Mouse (Mus musculus) mammary gland, adult 2 months (tissue): ENCODE measurements around the gene Exosc7. TPM values are rescaled to one million over a fixed set of nuclear protein-coding genes. Genes with fewer than 3 reads are reported as not detected.

Experiments used
- polyA plus RNA-seq: library from polyadenylated mRNA; depleted of rRNA; stranded (reverse); fragments of >200 nt; gene quantifications from 2 replicates; pipeline ENCODE4 v1.2.3, GENCODE M21; 2012; ENCODE audit warnings: low replicate concordance; rRNA removed

The Exosc7 gene
- 11.1 and 24.5 TPM in 2 replicates for polyA plus RNA-seq

GRCm38 (mm10) chr9:123112805-123113521 lies at the start of gene Exosc7, which contains the start of gene Zdhhc3:
Gene Exosc7, plus strand, starts transcription at chr9:123113215.
Gene Zdhhc3, minus strand, starts transcription at chr9:123113205.

DNA sequence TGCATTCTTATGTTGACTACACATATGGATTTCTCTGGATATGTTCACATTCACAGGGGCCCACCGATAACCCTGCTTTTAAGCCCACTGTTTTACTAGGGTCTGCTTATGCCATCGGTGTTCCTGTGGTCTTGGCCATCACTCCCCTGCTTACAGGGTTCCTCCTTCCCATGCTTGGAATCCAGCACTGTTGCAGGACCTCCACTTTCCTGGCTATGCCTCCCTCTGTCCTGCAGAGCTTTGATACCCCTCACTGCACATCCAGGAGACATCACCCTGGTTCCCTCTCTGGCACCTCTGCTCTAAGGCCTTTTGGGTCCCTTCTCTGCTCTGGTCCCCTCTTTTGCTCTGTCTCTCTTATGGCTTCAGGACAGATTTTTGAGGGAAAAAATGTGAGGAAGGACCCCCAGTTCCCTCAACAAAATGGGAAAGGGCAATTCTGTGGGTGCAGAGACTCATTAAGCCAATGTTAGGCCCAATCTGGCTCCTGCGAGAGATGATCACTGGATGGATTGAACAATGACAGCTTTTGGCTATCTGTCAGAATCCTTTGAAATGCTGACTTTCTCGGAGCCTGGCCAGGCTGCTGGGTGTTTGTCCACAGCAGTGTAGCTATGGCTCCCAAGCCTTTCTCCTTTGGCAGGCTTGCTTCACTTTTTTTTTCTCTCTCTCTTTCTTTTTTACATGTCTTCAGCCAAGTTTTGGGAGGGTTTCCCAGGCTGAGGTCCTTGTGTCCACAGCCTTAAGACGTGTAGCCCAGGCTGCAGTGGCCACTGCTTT lies 37.4 kb downstream of the Exosc7 start, which contains the start of gene Clec3b:
Clec3b (plus strand) TSS at position 706 of the 780 bp plus-strand sequence.

Other genes with a start within 250 kb of the Exosc7 start
- gene Zfp445, start 247.2 kb upstream of the Exosc7 start, polyA plus RNA-seq, result 22.7 and 45.1 TPM in 2 replicates
- gene Zkscan7, start 227.5 kb upstream of the Exosc7 start, polyA plus RNA-seq, result 1.8 and 3.0 TPM in 2 replicates
- gene Zfp105, start 190.1 kb upstream of the Exosc7 start, polyA plus RNA-seq, result 0.41 and 0.57 TPM in 2 replicates
- gene 1110059G10Rik, start 162.2 kb upstream of the Exosc7 start, polyA plus RNA-seq, result 1.3 and 2.5 TPM in 2 replicates
- gene Kif15, start 162.2 kb upstream of the Exosc7 start, polyA plus RNA-seq, result 0.57 and 0.66 TPM in 2 replicates
- 13.2 and 17.8 TPM in 2 replicates for gene Tmem42, start 91.9 kb upstream of the Exosc7 start, polyA plus RNA-seq
- 0.06 and 0.17 TPM in 2 replicates for gene Tgm4, start 78.5 kb upstream of the Exosc7 start, polyA plus RNA-seq
- 168 and 220 TPM in 2 replicates for gene Zdhhc3, start within 50 bp of the Exosc7 start, polyA plus RNA-seq
- 283 and 511 TPM in 2 replicates for gene Clec3b, start 37.7 kb downstream of the Exosc7 start, polyA plus RNA-seq
- 11.1 and 16.7 TPM in 2 replicates for gene Cdcp1, start 102.8 kb downstream of the Exosc7 start, polyA plus RNA-seq
- gene Tmem158, start 147.5 kb downstream of the Exosc7 start, polyA plus RNA-seq, result 33.6 and 176 TPM in 2 replicates